Mouse (Mus musculus): ENCODE results near the gene Ilkap. TPM values are rescaled to one million over a fixed set of nuclear protein-coding genes. Genes with fewer than 3 reads are reported as not detected.

Ilkap gene
- polyA plus RNA-seq, 1 experiment from 2014 or later = 92.0 TPM

GRCm38 (mm10) chr1:91381091-91381471, 17.5 kb downstream of the Ilkap start:
- Histone ChIP-seq H3K9me3 (no peaks in the 10 kb centered on the region), H3K4me1 (peaks cover 26% of the 10 kb centered on the region), H3K4me2 (no peak overlapping the region), H3K4me3 (no peak overlapping the region), H3K27ac (replicated peaks) (no peak overlapping the region), H3K27me3 (replicated peaks) (no peaks in the 10 kb centered on the region), H3K36me3 (peaks cover 95% of the 10 kb centered on the region), H3K9ac (no peak overlapping the region)
- ATAC-seq (ENCODE audit: extremely low read depth, insufficient number of reproducible peaks, low FRiP score, low TSS enrichment) = no peak
- WGBS = 86% methylated on average over 4 of the region's 4 CpGs

DNA sequence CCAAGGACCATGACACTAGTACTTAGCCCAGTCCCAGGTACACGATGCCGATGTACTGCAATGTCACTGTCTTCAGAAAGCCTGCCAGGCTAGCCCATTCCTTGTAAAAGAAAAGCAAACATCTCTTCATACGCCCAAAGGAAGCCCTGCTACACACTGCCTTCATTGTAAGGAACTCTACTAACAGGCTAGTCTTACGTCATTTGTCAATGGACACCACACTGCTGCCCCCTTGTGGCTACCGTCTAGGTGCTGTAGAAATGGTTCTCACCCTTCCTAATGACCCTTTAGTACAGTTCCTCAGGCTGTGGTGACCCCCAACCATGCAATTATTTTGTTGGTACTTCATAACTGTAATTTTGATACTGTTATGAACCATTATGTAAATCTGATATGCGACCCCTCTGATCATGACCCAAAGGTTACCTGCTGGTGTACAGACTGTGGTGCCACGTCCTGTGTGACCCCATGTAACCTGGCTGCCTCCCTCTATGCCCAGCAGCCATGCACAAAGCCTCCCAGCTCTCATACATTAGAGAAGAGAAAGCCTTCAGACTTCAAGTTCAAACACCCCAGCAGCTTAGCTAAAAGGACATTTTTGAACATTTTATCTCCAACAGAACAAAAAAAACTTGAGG, 18.0 kb downstream of the Ilkap start:
- ATAC-seq (ENCODE audit: extremely low read depth, insufficient number of reproducible peaks, low FRiP score, low TSS enrichment) = no peak
- Histone ChIP-seq H3K36me3 (peaks cover 96% of the 10 kb centered on the region), H3K27me3 (replicated peaks) (no peaks in the 10 kb centered on the region), H3K4me1 (peaks cover 26% of the 10 kb centered on the region), H3K9ac (no peak overlapping the region), H3K4me2 (no peak overlapping the region), H3K9me3 (no peaks in the 10 kb centered on the region), H3K4me3 (no peak overlapping the region), H3K27ac (replicated peaks) (no peak overlapping the region)
- 58% methylated on average over 7 of the region's 7 CpGs for WGBS

DNA sequence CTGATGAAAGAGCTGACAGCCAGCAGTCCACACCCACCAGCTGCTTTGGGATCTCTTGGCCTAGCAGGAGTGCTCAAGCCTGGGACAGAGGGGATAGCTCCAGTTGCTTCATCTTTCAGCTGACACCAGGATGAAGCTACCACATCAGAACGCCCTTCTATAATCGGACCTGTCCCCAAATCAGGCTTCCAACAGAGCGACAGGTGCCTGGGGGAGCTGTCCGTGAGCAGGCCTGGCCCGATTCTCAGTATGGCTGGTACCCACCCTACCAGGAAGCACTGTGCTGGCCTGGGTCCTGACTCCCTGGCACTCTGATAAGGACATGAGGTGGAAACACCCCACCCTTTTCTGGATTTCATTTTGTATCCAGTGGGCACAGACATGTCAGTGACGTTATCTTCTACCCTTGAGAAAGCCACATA, 25.2 kb downstream of the Ilkap start:
- Histone ChIP-seq H3K9me3 (no peaks in the 10 kb centered on the region), H3K36me3 (peaks cover 90% of the 10 kb centered on the region), H3K4me1 (peaks cover 11% of the 10 kb centered on the region), H3K4me3 (no peak overlapping the region), H3K27me3 (replicated peaks) (no peaks in the 10 kb centered on the region), H3K4me2 (no peak overlapping the region), H3K27ac (replicated peaks) (no peak overlapping the region), H3K9ac (no peak overlapping the region)
- 82% methylated on average over 6 of the region's 6 CpGs for WGBS
- no peak for ATAC-seq (ENCODE audit: extremely low read depth, insufficient number of reproducible peaks, low FRiP score, low TSS enrichment)

DNA sequence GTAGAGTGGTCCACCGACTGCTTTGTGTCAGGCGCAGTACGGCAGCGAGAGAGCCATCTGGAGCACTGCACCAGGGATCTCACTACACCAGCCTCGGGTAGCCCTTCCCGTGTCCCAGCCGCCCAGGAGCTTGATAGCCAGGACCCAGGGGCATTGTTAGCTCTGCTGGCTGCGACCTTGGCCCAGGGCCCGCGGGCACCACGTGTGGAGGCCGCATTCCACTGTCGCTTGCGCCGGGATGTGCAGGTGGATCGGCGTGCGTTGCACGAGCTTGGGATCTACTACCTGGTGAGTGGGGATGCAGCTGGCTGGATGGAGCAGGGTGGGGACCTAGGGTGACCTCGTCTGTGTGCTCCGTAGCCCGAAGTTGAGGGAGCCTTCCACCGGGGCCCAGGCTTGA, 28.6 kb downstream of the Ilkap start:
- H3K9ac ChIP-seq = no peak overlapping the region
- no peak for ATAC-seq (ENCODE audit: extremely low read depth, insufficient number of reproducible peaks, low FRiP score, low TSS enrichment)
- H3K27ac ChIP-seq (replicated peaks) = no peak overlapping the region
- peaks cover 56% of the 10 kb centered on the region for H3K36me3 ChIP-seq
- H3K4me2 ChIP-seq = no peak overlapping the region
- WGBS = 81% methylated on average over 23 of the region's 23 CpGs
- peaks cover 11% of the 10 kb centered on the region for H3K4me1 ChIP-seq
- no peaks in the 10 kb centered on the region for H3K9me3 ChIP-seq
- peaks cover 9% of the 10 kb centered on the region; the same call in 1 of the 2 replicates for H3K27me3 ChIP-seq (replicated peaks)
- no peak overlapping the region for H3K4me3 ChIP-seq

DNA sequence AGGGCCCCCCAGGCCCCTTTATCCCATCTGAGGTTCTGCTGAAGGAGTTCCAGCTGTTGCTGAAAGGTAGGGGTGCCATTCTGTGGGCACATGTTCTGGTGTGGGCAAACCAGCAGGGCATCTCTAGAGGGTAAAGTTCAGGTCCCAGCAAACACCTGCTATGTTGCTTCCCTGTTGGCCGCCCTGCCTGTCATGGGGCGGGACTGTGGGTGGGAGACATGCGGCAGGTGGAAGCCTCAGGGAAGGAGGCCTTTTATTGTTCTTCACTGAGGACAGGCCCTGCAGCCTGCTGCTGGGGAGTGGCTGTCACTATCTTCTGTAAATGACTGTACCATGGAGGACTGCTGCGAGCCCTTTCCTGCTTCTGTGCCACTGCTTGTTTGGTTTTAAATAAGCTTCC, 29.2 kb downstream of the Ilkap start:
- H3K4me3 ChIP-seq = no peak overlapping the region
- no peak overlapping the region for H3K4me2 ChIP-seq
- H3K27me3 ChIP-seq (replicated peaks) = peaks cover 9% of the 10 kb centered on the region; the same call in 1 of the 2 replicates
- H3K9ac ChIP-seq = no peak overlapping the region
- no peak for ATAC-seq (ENCODE audit: extremely low read depth, insufficient number of reproducible peaks, low FRiP score, low TSS enrichment)
- peaks cover 1% of the 10 kb centered on the region; the same call in 1 of the 2 replicates for H3K9me3 ChIP-seq
- WGBS = 71% methylated on average over 4 of the region's 4 CpGs
- H3K27ac ChIP-seq (replicated peaks) = no peak overlapping the region
- H3K36me3 ChIP-seq = peaks cover 52% of the 10 kb centered on the region
- H3K4me1 ChIP-seq = peaks cover 11% of the 10 kb centered on the region

DNA sequence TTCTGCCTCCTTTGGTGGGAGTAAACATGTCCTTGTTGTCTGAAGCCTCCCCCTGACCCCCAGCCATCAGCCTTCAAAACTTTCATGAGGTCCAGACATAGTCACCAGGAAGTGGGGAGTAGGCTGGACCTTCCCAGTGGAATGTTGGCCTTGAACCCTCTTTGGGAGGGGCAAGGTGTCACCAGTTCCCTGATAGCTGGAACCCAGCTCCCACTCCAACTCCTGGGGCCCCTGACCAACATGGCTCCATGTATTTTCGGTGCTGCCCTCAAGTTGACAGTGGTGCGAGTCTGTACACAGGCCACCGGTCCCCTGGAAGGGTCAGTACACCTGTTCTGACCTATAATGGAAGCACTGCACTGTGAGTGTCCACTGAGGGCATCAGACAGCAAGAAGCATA, 31.3 kb downstream of the Ilkap start:
- peaks cover 45% of the 10 kb centered on the region for H3K36me3 ChIP-seq
- no peak for ATAC-seq (ENCODE audit: extremely low read depth, insufficient number of reproducible peaks, low FRiP score, low TSS enrichment)
- H3K4me3 ChIP-seq = peak overlapping the region; percentile 60; the same call in 1 of the 2 replicates
- no peak overlapping the region for H3K27ac ChIP-seq (replicated peaks)
- peaks cover 10% of the 10 kb centered on the region for H3K9me3 ChIP-seq
- peaks cover 9% of the 10 kb centered on the region; the same call in 1 of the 2 replicates for H3K27me3 ChIP-seq (replicated peaks)
- WGBS = 95% methylated on average over 3 of the region's 3 CpGs
- no peak overlapping the region for H3K9ac ChIP-seq
- peaks cover 11% of the 10 kb centered on the region for H3K4me1 ChIP-seq
- H3K4me2 ChIP-seq = peak overlapping the region; percentile 99; the same call in 1 of the 2 replicates

DNA sequence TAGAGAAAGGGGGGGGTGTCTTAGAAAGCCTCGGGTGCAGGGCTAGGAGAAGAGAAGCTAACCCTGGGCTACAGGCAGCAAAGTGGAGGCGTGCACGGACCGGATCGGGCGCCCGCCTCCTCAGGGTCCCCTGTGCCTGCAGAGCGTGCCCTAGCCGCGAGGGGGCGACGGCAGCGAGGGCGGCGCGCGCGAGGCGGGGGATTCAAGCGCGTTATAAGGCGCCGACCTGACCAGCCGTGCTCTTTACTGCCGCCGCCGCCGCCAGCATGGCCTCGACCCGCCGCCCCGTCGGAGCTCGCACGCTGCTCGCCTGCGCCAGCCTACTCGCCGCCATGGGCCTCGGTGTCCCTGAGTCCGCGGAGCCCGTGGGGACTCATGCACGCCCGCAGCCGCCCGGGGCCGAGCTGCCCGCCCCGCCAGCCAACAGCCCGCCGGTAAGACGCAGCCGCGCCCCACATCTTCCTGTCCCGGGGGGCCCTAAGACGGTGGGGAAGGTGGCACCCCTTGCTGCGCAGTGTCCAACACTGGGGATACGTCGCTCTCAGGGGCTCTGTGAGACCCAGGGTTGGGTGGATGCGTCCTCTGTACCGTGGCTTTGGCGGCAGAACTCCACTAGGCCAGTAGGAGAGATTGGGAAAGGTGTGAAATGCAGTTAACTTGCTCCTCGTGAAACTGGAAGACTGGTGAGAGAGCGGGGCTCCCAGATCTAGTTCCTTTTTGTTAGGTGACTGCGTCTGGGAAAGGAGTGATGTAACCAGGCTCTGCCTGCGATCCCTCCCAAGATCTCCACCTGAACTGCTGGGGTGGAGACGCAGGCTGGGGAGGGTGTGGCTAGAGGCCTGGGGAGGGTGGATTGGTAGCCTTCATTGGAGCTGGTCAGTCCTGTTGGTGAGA, 32.2 kb downstream of the Ilkap start, which contains the start of gene Erfe:
Gene Erfe (plus strand): TSS at position 216 of the 894 bp plus-strand sequence.
- H3K27ac ChIP-seq (replicated peaks) = no peak within 1 kb of the TSS
- H3K4me3 ChIP-seq = peak within 1 kb of the TSS; percentile 60
- H3K9ac ChIP-seq = peak within 1 kb of the TSS; percentile 80
- peaks cover 45% of the 10 kb centered on the region for H3K36me3 ChIP-seq
- peaks cover 11% of the 10 kb centered on the region for H3K4me1 ChIP-seq
- 1% methylated on average over 61 of the region's 68 CpGs for WGBS
- peaks cover 10% of the 10 kb centered on the region for H3K9me3 ChIP-seq
- 0 out of 2 replicates have a peak, but pooled peaks have one; percentile 1 for ATAC-seq (ENCODE audit: extremely low read depth, insufficient number of reproducible peaks, low FRiP score, low TSS enrichment)
- H3K27me3 ChIP-seq (replicated peaks) = peaks cover 9% of the 10 kb centered on the region; the same call in 1 of the 2 replicates
- peak within 1 kb of the TSS; percentile 99 for H3K4me2 ChIP-seq

DNA sequence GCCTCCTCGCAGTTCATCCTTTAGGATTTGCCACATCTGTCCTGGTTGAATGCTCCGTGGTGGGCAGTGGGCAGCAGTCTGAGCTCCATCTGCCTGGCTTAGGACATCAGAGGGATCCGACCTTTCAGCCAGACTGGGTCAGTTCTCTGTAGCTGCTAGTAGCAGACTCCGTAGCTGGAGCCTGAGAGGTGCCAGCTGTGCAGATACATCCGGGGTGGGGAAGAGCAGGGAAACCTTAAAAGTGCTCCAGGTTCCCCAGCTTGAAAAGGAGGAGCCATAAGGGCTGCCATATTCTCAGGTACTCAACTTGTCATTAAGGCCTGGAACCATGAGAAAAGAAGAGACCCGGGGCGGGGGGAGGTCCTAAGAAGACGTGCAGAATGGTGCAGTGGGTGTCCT, 32.8 kb downstream of the Ilkap start:
- Histone ChIP-seq H3K9ac (peak overlapping the region; percentile 80), H3K27me3 (replicated peaks) (peaks cover 9% of the 10 kb centered on the region; the same call in 1 of the 2 replicates), H3K36me3 (peaks cover 45% of the 10 kb centered on the region), H3K4me2 (peak overlapping the region; percentile 99), H3K27ac (replicated peaks) (no peak overlapping the region), H3K4me3 (peak overlapping the region; percentile 60), H3K9me3 (peaks cover 10% of the 10 kb centered on the region), H3K4me1 (peaks cover 11% of the 10 kb centered on the region)
- ATAC-seq (ENCODE audit: extremely low read depth, insufficient number of reproducible peaks, low FRiP score, low TSS enrichment) = 0 out of 2 replicates have a peak, but pooled peaks have one; percentile 12
- 27% methylated on average over 8 of the region's 8 CpGs for WGBS

DNA sequence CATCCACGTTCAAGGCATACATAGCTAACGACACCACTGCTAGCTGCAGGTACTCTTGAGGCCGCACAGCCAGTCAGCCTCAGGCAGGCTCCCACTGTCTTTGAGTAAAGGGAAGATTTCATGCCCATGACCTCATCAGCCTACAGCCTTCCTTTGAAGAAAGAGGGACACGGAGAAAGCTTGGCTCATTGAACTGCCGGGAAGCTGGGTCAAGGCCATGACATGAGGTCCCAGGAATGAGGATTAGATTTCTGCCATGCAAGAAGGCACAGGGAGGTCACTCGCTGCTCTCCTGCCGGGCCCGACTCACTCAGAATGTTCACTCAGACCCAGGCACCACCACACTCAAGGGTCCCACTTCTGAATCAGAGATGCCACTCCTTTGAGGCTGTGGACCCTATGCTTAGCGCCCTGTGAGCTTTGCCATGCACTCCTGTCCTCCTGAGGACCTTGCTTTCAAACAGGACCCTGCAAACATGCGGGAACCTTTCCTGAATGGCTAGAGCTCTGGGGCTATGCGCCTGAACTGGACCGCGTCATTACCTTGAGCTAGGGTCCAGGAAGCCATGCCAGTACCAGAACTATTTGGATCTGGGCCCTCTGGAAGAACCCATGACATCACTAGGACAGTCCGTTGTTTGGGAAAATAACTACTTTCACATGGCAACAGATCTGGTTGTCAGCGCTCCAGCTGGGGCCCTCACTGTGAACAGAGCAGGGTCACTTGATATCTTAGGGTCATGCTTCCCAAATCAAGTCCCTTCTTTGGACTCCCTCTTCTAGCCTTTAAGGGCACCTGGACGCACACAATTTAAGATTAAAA, 33.6 kb downstream of the Ilkap start:
- H3K4me3 ChIP-seq = no peak overlapping the region
- H3K27ac ChIP-seq (replicated peaks) = no peak overlapping the region
- H3K36me3 ChIP-seq = peaks cover 45% of the 10 kb centered on the region
- peaks cover 10% of the 10 kb centered on the region for H3K9me3 ChIP-seq
- peaks cover 9% of the 10 kb centered on the region; the same call in 1 of the 2 replicates for H3K27me3 ChIP-seq (replicated peaks)
- WGBS = 88% methylated on average over 16 of the region's 16 CpGs
- H3K9ac ChIP-seq = no peak overlapping the region
- H3K4me1 ChIP-seq = peaks cover 11% of the 10 kb centered on the region
- H3K4me2 ChIP-seq = no peak overlapping the region
- no peak for ATAC-seq (ENCODE audit: extremely low read depth, insufficient number of reproducible peaks, low FRiP score, low TSS enrichment)

DNA sequence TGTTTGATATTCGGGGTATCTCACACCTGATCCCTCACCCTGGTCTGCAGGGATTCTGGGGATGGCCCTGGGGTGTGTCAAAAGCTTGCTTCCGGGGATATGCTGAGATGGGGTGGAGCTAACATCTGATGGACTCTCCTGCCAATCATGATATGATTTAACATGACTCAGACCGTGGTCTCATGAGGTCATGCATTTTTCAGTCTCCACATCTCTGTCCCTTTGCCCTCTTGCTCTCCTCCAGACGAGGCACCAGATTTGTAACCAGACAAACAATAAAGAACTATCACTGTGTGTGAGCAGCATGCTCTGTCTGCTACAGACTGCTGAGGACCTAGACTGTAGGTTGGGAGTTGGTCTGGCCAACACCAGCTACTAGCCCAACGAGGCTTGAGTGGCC, 36.5 kb downstream of the Ilkap start:
- peaks cover 63% of the 10 kb centered on the region for H3K36me3 ChIP-seq

GRCm38 (mm10) chr1:91356105-91356504, 42.5 kb downstream of the Ilkap start:
- no peak overlapping the region for H3K27ac ChIP-seq (replicated peaks)

More for the DNA sequence above, 36.5 kb downstream of the Ilkap start:
- H3K9ac ChIP-seq = no peak overlapping the region
- H3K27me3 ChIP-seq (replicated peaks) = peaks cover 3% of the 10 kb centered on the region; the same call in 1 of the 2 replicates
- ATAC-seq (ENCODE audit: extremely low read depth, insufficient number of reproducible peaks, low FRiP score, low TSS enrichment) = no peak
- no peak overlapping the region for H3K4me3 ChIP-seq
- peaks cover 10% of the 10 kb centered on the region for H3K9me3 ChIP-seq
- H3K27ac ChIP-seq (replicated peaks) = no peak overlapping the region
- 74% methylated on average over 5 of the region's 5 CpGs for WGBS
- H3K4me1 ChIP-seq = peaks cover 11% of the 10 kb centered on the region
- no peak overlapping the region for H3K4me2 ChIP-seq

More at GRCm38 (mm10) chr1:91356105-91356504, 42.5 kb downstream of the Ilkap start:
- Histone ChIP-seq H3K4me3 (no peak overlapping the region), H3K4me2 (no peak overlapping the region), H3K9me3 (no peaks in the 10 kb centered on the region), H3K9ac (no peak overlapping the region), H3K4me1 (peaks cover 27% of the 10 kb centered on the region), H3K36me3 (peaks cover 71% of the 10 kb centered on the region), H3K27me3 (replicated peaks) (no peaks in the 10 kb centered on the region)
- 77% methylated on average over 11 of the region's 11 CpGs for WGBS
- no peak for ATAC-seq (ENCODE audit: extremely low read depth, insufficient number of reproducible peaks, low FRiP score, low TSS enrichment)
